Mouse (Mus musculus) frontal cortex, postnatal 25 days (tissue): Measurements from ENCODE around the gene Cyp17a1.

ENCODE experiments used
- DNase-seq, 2 experiments: peaks; one replicate each; pipeline ENCODE4 v3.0.0; 2022; ENCODE audit warnings: low spot score in 2 of 2

The Cyp17a1 gene

DNA sequence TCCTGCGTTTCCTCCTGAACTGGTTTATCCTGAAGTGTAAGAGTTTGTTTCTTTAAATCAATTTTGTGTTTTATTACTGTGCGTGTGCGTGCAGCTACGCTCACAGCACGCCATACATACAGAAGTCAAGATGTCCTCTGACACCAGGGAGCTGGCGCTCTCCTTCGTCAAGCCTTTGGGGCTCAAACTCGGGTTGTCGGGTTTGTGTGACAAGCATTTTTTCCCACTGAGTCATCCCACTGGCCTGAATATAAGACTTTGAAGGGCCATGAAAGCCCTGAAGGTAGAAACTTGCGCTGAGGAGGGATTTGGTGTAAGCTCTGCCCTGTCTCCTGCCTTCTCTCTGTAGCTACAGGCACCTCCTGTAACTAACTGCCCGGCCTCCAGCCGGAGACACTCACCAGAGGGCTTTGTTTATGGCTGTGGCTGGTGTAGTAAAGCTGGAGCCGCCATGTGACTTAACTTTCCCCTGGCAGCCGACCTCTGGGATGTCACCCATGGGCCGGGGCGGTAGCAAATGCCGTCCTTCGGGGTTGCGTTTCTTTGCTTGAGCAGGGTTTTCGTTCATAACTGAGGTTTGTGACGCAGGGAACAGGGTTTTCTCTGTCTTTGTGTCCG is 30.7 kb downstream of the Cyp17a1 start:
- DNase-seq = no peak

GRCm38 (mm10) chr19:46641420-46642085 is 31.4 kb downstream of the Cyp17a1 start:
- DNase-seq = no peak

DNA sequence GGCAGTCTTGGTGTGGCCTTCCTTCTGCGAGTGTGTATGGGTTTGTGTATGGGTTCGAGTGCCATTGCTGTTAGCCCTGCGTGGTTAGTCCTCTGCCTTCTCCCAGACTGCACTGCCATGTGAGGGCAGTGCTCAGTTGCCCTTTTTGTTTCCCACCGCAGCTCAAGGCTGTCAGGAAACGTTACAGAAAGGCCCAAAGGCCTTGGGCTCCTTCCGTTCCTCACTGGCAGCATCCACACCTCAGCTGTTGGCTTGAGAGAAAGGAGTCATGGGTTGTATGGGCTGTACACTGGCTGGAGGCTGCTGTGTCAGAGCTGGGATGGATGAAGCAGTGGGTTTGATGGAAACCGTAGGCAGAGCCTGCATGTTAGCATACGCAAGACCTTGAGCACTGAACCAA is 32.2 kb downstream of the Cyp17a1 start:
- DNase-seq = no peak

DNA sequence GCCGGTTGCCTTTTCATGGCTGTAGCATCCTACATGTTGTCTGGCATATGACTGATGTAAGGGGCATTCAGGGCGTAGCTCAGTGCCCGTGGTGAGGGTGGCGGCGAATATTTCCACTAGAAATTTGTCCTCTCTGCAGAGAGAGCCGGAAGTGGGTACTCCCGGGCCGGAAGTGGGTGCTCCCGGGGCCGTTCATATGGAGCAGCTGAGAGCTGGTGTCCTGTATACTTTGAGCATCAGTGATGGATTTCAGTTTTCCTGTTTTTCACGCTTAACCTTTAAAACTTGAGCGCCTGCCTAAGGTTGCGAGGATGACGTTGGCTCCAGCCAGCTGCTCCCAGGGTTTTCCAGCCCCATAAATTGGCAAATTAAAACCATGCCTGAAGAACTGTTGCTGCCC is 33.5 kb downstream of the Cyp17a1 start:
- no peak for DNase-seq

- no peak for DNase-seq
Measured at GRCm38 (mm10) chr19:46639053-46639452, 33.9 kb downstream of the Cyp17a1 start.

GRCm38 (mm10) chr19:46637598-46637997 is 35.4 kb downstream of the Cyp17a1 start:
- no peak for DNase-seq

DNA sequence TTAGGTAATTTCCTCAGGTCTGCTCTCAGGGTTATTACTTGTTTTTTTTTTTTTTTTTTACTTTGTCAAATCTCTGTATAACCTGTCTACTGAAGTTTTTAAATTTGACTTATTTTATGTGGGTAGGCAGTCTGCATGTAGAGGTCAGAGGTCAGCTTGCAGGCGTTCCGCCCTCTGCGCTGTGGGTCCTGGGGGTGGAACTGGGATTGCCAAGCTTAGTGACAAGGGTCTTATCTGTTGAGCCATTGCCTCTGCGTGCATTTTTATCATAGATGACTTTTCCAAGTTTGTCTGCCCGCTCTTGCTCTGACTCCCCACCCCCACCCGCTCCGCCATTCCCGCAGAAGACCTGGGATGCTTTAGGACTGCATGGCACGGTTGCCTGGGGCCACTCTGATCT is 37.2 kb downstream of the Cyp17a1 start:
- no peak for DNase-seq

- DNase-seq = no peak
Measured at GRCm38 (mm10) chr19:46631637-46632036, 41.3 kb downstream of the Cyp17a1 start.

DNA sequence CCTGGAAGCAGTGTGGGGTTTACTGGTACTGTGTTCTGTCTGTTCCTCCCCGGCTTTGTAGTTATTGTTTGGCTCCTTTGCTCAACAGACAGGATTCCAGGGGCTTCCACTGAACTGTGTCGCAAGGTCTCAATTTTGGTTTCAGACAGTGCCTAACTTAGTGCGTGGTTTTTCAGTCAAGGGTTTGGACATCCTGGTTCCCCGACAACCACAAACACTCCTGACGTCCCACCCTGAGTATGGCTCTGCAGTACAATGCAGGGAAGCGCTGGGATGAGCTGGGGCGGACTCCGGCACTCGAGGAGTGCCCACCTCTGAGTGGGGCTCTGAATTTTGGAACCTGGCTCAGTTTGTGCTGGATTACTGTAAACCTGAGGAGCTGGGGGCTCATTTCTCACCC is 43.2 kb downstream of the Cyp17a1 start:
- no peak for DNase-seq

GRCm38 (mm10) chr19:46628403-46628802 is 44.6 kb downstream of the Cyp17a1 start:
- DNase-seq = no peak

DNA sequence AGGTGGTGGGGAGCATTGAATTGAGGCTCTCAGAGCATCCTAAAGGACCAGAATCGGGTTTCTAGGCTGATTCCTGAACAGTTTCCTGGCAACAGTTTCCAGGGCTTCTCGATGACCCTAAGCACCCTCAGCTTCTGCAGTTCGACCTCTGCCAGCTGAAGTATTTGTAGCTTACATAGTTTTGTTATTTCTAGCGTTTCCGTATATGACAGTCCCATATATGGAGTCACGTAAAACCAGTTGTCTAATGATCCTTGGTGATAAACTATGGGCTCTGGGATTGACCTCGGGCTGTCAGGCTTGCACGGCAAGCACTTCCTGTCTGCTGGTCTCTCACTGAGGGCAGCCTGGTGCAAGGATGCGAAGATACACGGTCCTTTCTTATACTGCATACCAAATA is 47.5 kb downstream of the Cyp17a1 start:
- DNase-seq = no peak

DNA sequence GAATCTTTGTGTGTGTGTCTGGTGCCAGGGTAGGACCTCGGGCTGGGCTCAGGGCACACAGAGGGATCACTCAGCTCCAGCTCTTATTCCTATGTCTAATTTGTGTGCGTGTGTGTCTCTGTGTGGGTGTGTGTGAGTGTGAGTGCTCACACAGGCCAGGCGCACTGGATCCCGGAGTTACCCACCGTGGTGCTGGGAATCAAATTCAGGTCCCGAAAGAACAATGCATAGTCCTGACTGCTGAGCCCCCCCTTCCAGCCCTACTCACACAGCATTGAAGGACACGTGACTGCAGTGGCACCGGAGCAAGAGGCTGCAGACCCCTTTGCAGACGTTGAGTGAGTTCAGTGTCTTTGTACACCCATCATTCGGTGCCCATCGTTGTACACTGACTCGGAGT is 48.0 kb downstream of the Cyp17a1 start:
- DNase-seq = no peak

GRCm38 (mm10) chr19:46623790-46624772 is 48.9 kb downstream of the Cyp17a1 start:
- DNase-seq = no peak

- DNase-seq = no peak
Measured at GRCm38 (mm10) chr19:46623194-46623667, 49.7 kb downstream of the Cyp17a1 start.

DNA sequence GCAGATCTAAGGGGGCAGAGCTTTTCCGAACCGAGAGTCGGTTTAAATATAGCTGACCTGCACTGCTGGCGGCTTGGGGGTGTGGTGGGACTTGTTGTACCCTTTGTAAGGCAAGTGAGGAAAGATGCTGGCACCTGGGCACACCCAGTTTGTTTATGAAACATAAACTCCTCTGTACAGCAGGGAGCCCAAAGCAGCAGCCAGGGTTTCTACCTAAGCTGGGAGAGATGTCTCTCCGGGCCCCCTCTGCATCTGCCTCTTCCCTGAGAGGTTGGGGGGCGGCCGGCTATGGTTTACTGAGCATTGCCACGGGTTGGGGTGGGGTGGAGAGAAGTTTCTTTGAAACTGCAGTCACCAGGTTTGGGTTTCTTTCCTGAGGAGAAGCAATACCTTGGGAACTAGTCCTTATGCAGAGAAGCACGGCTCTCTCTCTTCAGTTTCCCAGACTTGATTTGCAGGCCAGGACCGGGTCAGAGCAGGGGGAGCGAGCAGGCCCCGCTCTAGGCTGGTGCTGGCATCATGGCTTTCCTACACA is 50.2 kb downstream of the Cyp17a1 start:
- DNase-seq = no peak

DNA sequence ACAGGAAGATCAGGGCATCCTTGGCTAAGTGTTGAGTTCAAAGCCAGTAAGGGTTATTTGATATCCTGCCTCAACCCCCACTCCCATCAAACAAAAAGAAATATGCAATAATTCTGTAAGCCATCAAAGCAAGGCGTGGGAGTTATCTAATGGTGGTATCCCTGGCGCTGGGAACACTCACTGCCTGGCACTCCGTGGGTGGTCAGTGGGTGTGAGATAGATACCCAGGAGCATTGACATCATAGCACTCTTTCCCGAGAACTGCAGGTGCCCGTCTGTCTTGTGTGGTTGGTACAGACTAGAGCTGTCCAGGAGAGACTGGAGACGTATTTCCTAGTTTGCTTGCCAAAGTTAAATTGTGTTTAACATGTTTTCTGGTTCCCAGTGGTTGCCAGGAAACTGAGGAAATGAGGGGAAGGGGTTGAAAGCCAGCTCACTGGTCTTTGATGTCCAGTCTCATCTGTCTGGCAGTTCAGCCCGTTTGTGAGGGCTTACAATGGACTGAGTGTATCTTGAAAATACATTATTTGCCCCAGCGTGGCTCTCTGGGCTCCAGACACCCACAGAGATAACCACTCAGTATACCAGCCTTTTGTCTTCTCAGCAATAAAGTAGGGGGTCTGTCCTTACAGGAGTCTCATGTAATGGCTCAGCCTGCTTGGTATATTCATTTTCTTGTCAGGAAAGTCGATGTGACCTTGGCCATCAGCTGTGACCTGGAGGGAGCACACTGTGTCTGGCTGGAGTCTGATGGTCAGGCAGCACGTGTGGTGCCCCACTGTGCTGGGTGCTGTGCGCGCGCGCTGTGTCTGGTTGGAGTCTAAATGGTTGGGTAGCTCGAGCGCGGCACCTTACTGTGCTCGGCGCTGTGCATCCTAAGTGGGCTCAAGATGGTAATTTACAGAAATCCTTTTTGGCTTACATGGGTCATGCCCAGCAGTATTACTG is 51.5 kb downstream of the Cyp17a1 start:
- no peak for DNase-seq

DNA sequence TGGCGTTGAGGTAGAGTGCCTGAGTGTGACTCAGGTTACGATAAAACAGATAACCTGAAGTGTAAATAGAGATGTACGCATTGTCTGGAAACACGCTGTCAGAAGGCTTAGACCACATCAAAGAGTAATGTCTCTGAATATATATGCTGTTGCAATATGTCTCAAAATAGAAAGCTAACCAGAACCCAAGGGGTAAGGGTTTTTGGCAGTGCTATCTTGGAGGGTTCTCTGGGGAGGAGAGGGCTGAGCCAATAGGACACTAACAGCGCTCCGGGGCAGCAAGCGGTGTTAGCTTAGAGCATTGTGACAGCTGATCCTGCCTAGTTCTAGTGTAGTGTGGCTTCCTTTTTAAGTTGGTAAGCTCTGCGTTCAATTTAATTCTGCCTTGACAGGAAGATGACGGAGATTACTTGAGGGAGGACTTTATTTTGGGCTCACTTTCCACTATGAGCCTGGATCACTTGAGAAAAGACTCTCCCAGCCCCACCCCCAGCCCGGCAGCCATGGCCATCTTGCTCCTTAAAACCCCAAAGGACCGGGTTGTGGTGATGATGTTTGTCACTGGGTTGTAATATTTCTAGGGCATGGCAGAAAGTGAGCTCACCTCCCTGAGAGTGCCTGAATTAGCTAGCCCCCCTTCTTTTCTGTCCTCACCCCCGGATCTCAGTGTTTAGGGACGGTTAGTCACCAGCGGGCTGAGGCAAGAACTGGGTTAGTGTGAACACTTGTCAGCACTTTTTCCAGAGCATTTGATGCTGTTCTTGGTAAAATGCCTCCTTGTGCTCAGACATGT is 52.8 kb downstream of the Cyp17a1 start:
- peak in 1 of 2 experiments; percentile 42 for DNase-seq

DNA sequence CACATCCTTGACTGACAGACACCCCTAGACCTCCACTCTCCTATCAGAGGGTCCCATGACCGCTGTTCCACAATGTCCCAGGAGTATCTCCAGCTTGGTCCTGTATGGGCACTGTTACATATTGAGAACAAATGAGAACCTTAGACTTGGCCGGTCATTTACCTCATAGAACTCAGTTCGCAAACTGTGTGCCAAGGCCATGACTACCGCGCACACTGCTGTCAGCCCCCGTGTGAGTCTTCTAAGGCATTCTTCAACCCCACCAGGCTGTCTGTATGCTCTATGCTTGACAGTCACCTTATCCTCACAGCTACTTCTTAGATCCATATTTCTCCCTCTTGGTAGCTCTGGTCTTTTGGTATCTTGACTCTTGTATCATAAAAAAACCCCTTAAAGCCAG is 53.5 kb downstream of the Cyp17a1 start:
- no peak for DNase-seq

DNA sequence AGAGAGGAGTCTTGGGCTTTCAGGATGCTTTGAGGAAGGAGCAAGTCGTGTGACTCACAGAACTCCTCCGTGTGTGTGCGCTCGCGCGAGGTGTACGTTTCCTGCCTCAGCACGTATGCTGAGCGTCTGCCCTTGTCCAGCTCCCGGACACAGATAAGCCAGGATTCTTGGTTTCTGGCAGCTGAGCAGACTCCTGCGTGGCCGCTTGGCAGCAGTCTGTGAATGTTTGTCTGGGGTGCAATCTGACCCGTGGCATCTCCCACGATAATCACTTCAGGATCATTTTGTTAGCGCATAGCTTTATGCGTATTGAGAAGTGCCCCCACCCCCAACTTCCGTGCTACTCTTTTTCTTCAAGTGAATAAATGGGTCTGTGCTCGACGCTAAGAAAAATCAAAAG is 54.0 kb downstream of the Cyp17a1 start:
- DNase-seq = no peak

GRCm38 (mm10) chr19:46618322-46618721 is 54.6 kb downstream of the Cyp17a1 start:
- no peak for DNase-seq
